Mouse (Mus musculus) liver, embryonic 11.5 days (tissue): ENCODE results near the gene Smim4. TPM values are rescaled to one million over a fixed set of nuclear protein-coding genes. Genes with fewer than 3 reads are reported as not detected.

Source experiments
- ATAC-seq: fragments of 200-750 bp; cut with Nextera tagmentation; replicated peaks from 2 replicates; pipeline ENCODE4 v1.8.0; 2017; ENCODE audit warnings: moderate number of reproducible peaks, mild to moderate bottlenecking, moderate TSS enrichment, moderate library complexity; ENCODE audit not compliant: low FRiP score
- DNase-seq: peaks from one replicate; pipeline ENCODE4 v3.0.0-alpha.2; 2017; ENCODE audit warnings: low spot score
- H3K27ac ChIP-seq: fragments of 300-500 bp; sonication (generic); 2 replicates; pipeline ENCODE4 v1.5.1; 2014; ENCODE audit warnings: mild to moderate bottlenecking, low read depth, low read length, control low read depth
- H3K27me3 ChIP-seq: fragments of 300-500 bp; sonication (generic); replicated peaks from 2 replicates; pipeline ENCODE4 v1.6.1; 2014; ENCODE audit warnings: low read length, mixed read lengths; ENCODE audit not compliant: control insufficient read depth, insufficient read depth
- H3K36me3 ChIP-seq: fragments of 300-500 bp; sonication (generic); 2 replicates; pipeline ENCODE4 v1.6.1; 2014; ENCODE audit warnings: mild to moderate bottlenecking, low read length, moderate library complexity, mixed read lengths; ENCODE audit not compliant: control insufficient read depth, insufficient read depth
- H3K4me1 ChIP-seq: fragments of 300-500 bp; sonication (generic); replicated peaks from 2 replicates; pipeline ENCODE4 v1.6.1; 2014; ENCODE audit warnings: low read length, mixed read lengths; ENCODE audit not compliant: control insufficient read depth, insufficient read depth
- H3K4me2 ChIP-seq: fragments of 300-500 bp; sonication (generic); 2 replicates; pipeline ENCODE4 v1.6.1; 2014; ENCODE audit warnings: mild to moderate bottlenecking, control low read depth, moderate library complexity
- H3K4me3 ChIP-seq: fragments of 300-500 bp; sonication (generic); 2 replicates; pipeline ENCODE4 v1.5.1; 2014; ENCODE audit warnings: low read depth, low read length, control low read depth
- H3K9ac ChIP-seq: fragments of 300-500 bp; sonication (generic); 2 replicates; pipeline ENCODE4 v1.6.1; 2014; ENCODE audit warnings: low read depth, low read length, control low read depth
- H3K9me3 ChIP-seq: fragments of 300-500 bp; sonication (generic); 2 replicates; pipeline ENCODE4 v1.6.1; 2016; ENCODE audit warnings: low read length, inconsistent platforms, mixed read lengths; ENCODE audit not compliant: control insufficient read depth
- WGBS: fragments of 180-500 bp; shearing (Covaris S2); extraction: QIAGEN DNeasy Blood & Tissue Kit; methylation state at CpG from one replicate; pipeline ENCODE4 v1.1.7; 2014; 5-methylcytosine and 5-hydroxymethylcytosine counted together
- polyA plus RNA-seq: library from polyadenylated mRNA; unstranded; fragments of >200 nt; fragmentation: Nextera tagmentation; extraction: Ambion mirVana; gene quantifications from 2 replicates; pipeline ENCODE4 v1.2.1, GENCODE M21; 2014

The Smim4 gene
- polyA plus RNA-seq: 90.3 and 107 TPM in 2 replicates

DNA sequence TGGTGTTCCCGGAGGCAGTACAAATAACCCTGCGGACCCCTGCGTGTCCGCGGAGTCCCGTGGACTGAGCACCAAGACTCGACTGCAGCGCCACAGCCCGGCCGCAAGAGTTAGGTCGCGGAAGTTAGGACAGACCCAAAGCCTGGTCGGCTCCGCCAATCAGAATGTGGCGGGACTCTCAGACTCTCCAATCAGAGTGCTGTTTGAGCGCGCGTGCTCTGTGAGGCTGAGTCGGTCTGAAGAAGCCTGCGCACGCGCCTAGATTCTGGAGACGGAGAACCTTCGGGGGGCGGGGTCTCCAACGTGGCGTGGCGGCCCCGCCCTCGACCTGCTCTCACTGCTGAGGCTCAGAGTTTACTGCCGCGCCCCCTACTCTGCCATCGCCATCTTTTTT lies at the start of gene Smim4:
Gene Smim4, minus strand, starts transcription at position 131 of the 394 bp plus-strand sequence.
- Histone ChIP-seq H3K27ac (peak within 1 kb of the TSS; percentile 82), H3K4me2 (peak within 1 kb of the TSS; percentile 90), H3K4me1 (peaks cover 52% of the 10 kb centered on the region), H3K9me3 (no peaks in the 10 kb centered on the region), H3K27me3 (no peaks in the 10 kb centered on the region), H3K36me3 (peaks cover 8% of the 10 kb centered on the region), H3K4me3 (peak within 1 kb of the TSS; percentile 86), H3K9ac (peak within 1 kb of the TSS; percentile 92)
- DNase-seq: peak; percentile 95
- peak; percentile 90 for ATAC-seq
- WGBS: under 1% methylated on average over 33 of the region's 33 CpGs

DNA sequence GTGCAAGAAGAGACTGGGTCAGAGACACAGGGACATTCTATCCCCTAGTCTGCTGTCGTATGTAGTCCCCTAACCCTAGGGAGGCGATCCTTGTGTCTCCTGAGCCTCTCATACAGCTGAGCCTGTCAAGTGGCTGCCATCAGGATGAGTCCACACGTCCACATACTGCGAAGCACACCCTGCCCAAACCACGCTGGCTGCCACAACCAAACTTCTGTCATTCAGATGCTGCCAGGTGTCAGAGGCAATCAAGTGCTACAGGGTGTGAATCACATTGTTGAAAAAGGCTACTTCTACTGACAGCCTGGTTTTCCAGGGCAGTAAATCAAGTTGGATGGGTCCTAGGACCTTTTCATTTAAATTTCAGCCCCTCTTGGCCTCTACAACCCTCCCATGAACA lies 49.0 kb upstream of the Smim4 start:
- Histone ChIP-seq H3K4me3 (no peak overlapping the region), H3K9ac (no peak overlapping the region), H3K4me2 (no peak overlapping the region), H3K27me3 (no peaks in the 10 kb centered on the region), H3K9me3 (no peaks in the 10 kb centered on the region), H3K36me3 (peaks cover 79% of the 10 kb centered on the region), H3K27ac (no peak overlapping the region), H3K4me1 (peaks cover 1% of the 10 kb centered on the region; the same call in 1 of the 2 replicates)
- WGBS: 83% methylated on average over 5 of the region's 5 CpGs
- no peak for DNase-seq
- no peak for ATAC-seq

DNA sequence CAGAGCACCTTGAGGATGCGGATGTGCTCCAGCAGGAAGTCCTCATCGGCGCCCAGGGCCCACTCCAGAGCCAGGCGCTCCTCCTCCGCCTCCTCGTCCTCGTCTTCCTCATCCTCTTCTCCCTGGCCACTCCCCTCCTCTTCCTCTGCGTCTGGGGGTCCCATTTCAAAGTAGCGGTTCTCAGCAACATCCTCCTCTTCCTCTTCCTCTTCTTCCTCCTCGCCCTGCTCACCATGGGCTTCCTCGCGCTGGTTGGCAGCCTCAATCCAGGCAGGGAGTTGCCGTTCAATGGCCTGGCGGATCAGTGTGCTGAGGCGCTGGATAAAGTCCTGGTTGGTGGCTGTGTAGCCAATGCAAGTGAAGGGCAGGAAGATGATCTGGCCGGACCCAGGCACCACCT lies 48.5 kb upstream of the Smim4 start:
- ATAC-seq (no peak), DNase-seq (no peak)
- Histone ChIP-seq H3K9ac (no peak overlapping the region), H3K9me3 (no peaks in the 10 kb centered on the region), H3K4me3 (no peak overlapping the region), H3K4me2 (no peak overlapping the region), H3K4me1 (no peaks in the 10 kb centered on the region), H3K36me3 (peaks cover 79% of the 10 kb centered on the region), H3K27me3 (no peaks in the 10 kb centered on the region), H3K27ac (no peak overlapping the region)
- 83% methylated on average over 16 of the region's 16 CpGs for WGBS

DNA sequence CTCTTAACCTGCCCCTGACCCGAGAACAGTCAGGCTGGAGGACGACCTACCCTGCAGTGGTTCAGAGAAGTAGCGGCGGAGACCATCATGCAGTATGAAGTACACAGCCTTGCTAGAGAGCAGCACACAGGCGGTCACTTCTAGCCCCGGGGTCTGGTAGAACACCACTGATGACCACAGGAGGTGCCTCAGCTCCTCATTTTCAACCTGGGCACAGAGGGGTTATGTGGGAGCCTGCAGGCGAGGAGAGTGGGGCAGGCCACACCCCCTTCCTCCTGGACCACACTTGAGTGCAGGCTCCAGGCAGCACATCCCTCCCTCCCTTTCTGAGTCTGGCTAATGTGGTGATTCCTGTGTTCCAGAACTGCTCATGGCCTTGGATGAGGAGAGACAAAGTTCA lies 44.8 kb upstream of the Smim4 start:
- no peak for ATAC-seq
- Histone ChIP-seq H3K36me3 (peaks cover 78% of the 10 kb centered on the region), H3K27me3 (no peaks in the 10 kb centered on the region), H3K9ac (no peak overlapping the region), H3K4me1 (0 out of 2 replicates have a peak, but pooled peaks cover under 1% of the 10 kb centered on the region), H3K27ac (no peak overlapping the region), H3K9me3 (no peaks in the 10 kb centered on the region), H3K4me3 (no peak overlapping the region), H3K4me2 (no peak overlapping the region)
- 88% methylated on average over 7 of the region's 7 CpGs for WGBS
- no peak for DNase-seq

DNA sequence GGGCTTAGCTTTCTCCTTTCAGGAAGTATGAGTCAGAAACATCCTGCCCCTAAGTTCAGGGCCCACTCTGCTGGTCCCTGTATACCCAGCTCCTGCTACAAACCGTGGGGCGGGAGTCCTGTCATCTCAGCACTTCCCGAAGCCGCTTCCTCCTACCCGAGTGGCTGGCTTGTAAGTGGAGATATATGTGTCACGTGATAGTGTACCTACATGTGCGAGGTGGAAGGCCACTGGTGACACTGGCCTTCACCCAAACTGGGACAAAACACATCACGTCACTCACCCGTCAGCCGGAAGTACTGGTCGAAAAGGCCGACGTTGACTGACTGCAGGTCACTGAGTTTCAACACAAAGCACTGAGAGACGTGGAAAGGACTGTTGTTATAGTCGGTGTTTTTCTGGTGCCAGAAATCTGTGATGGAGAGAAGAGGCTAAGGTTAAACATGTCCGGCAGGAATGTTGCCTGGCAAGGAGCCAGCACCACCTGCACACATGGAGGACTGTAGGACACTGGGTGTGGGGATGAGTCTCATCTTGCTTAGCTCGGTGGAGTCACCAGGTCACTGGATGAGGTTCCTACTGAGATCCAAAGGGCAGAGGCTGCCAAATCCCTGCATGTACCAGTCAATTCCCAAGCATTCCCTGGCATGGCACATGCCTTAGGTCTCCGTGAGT lies 44.2 kb upstream of the Smim4 start:
- Histone ChIP-seq H3K27me3 (no peaks in the 10 kb centered on the region), H3K4me3 (no peak overlapping the region), H3K4me2 (no peak overlapping the region), H3K27ac (no peak overlapping the region), H3K9ac (no peak overlapping the region), H3K36me3 (peaks cover 76% of the 10 kb centered on the region), H3K4me1 (0 out of 2 replicates have a peak, but pooled peaks cover 5% of the 10 kb centered on the region), H3K9me3 (no peaks in the 10 kb centered on the region)
- WGBS: 81% methylated on average over 18 of the region's 18 CpGs
- DNase-seq: no peak
- no peak for ATAC-seq

DNA sequence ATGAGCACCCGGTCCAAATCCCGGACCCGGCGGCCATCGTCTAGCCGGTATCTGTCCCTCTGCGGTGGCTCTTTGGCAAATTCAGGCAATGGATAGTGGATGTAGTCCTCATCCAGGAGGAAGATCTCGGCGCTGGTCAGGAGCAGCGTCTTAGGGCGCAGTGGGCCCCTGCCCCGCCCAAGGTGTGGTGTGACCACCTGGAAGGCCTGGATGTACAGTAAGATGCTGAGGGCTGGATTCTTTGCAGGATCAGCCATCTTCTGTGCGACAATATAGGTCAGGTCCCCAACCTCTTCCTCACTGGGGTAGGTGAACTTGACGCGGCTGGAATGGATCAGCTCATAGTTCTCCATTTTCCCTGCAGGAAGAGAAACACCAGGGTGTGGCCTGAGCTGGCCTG lies 43.1 kb upstream of the Smim4 start:
- Histone ChIP-seq H3K9me3 (no peaks in the 10 kb centered on the region), H3K27me3 (peaks cover 7% of the 10 kb centered on the region; the same call in 1 of the 2 replicates), H3K4me2 (no peak overlapping the region), H3K4me3 (no peak overlapping the region), H3K27ac (no peak overlapping the region), H3K9ac (no peak overlapping the region), H3K4me1 (0 out of 2 replicates have a peak, but pooled peaks cover 5% of the 10 kb centered on the region), H3K36me3 (peaks cover 65% of the 10 kb centered on the region)
- ATAC-seq (no peak), DNase-seq (no peak)
- 94% methylated on average over 15 of the region's 15 CpGs for WGBS

DNA sequence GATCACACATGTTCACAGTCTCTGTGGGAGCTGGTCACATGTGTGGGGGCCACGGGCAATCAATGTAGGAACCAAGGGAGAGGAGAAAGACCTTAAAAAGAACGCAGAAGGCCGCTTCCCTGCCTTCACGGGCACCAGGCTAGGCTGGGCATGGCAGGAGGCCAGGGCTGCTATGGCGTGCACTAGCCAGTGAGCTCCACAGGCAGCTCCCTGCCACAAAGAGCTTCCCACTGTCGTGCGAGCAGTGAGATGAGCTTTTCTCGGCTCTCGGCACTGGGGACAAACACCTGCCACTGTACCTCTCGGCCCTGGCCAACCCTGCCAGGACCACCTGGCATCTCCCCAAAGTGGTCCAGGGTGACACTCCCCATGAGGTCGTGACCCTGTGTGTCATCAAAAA lies 42.6 kb upstream of the Smim4 start:
- WGBS: 96% methylated on average over 11 of the region's 11 CpGs
- Histone ChIP-seq H3K4me2 (no peak overlapping the region), H3K4me1 (peaks cover 6% of the 10 kb centered on the region; the same call in 1 of the 2 replicates), H3K4me3 (no peak overlapping the region), H3K9me3 (no peaks in the 10 kb centered on the region), H3K27me3 (peaks cover 7% of the 10 kb centered on the region; the same call in 1 of the 2 replicates), H3K27ac (no peak overlapping the region), H3K36me3 (peaks cover 60% of the 10 kb centered on the region), H3K9ac (no peak overlapping the region)
- DNase-seq: no peak
- no peak for ATAC-seq

DNA sequence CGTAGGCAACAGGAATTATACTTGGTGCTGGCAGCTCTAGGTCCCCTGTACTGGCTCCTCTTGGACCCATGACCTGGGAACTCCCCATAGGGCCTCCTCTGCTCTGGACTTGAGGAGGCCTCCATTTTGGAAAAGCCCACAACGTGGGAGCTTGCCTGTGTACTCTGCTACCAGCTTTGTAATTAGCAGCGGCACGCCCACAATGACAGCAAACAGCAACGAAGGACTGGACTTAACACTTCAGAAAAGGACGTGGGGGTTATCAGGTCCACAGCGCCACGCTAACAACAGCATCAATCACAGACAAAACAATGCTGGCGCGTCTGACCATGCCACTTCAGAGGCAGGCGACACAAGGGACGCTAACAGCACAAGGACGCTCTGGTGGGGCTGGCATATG lies 42.2 kb upstream of the Smim4 start:
- H3K36me3 ChIP-seq: peaks cover 56% of the 10 kb centered on the region

DNA sequence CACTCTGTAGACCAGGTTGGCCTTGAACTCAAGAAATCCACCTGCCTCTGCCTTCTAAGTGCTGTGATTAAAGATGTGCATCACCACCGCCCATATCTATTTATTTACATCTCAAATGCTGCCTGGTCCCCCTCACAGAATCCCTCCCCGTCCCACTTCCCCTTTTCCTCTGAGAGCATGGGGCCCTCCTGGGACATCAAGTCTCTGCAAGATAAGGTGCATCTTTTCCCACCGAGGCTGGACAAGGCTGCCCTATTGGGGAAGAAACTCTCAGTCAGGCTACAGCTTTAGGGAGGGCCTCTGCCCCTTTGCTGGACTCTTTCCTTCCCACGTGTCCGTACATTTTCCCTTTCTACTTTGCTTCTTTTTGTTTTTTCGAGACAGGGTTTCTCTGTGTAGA lies 40.8 kb upstream of the Smim4 start:
- Histone ChIP-seq H3K4me2 (no peak overlapping the region), H3K27me3 (peaks cover 7% of the 10 kb centered on the region; the same call in 1 of the 2 replicates), H3K9me3 (no peaks in the 10 kb centered on the region), H3K36me3 (peaks cover 44% of the 10 kb centered on the region), H3K4me1 (peaks cover 17% of the 10 kb centered on the region), H3K4me3 (no peak overlapping the region), H3K9ac (no peak overlapping the region), H3K27ac (no peak overlapping the region)
- ATAC-seq (no peak), DNase-seq (no peak)
- WGBS: 37% methylated on average over 6 of the region's 6 CpGs

More for the DNA sequence above, 42.2 kb upstream of the Smim4 start:
- no peak overlapping the region for H3K4me3 ChIP-seq
- H3K27ac ChIP-seq: no peak overlapping the region
- H3K9ac ChIP-seq: no peak overlapping the region
- no peaks in the 10 kb centered on the region for H3K9me3 ChIP-seq
- peaks cover 7% of the 10 kb centered on the region; the same call in 1 of the 2 replicates for H3K27me3 ChIP-seq
- H3K4me1 ChIP-seq: peaks cover 10% of the 10 kb centered on the region; the same call in 1 of the 2 replicates
- DNase-seq (no peak), ATAC-seq (no peak)
- 80% methylated on average over 13 of the region's 13 CpGs for WGBS
- H3K4me2 ChIP-seq: no peak overlapping the region
